16 mouse cellular contexts compared by ENCODE assay signal in genomic region chr16:52947679-52948078, GRCm38 (mm10).
"Had no signal": no experiment of that assay in that cellular context is flagged by ENCODE, and none has a peak within 500 bp of the region (broad histone marks: within the 10 kb centered on the region; RNA-seq: fewer than 3 reads in every experiment).

No protein-coding gene starts in this region.

- H3K9me3 ChIP-seq: limb, embryonic 12.5 days; midbrain, embryonic 10.5 days; neural tube, embryonic 15.5 days had no signal

- H3K9ac ChIP-seq: limb, embryonic 12.5 days; liver, embryonic 14.5 days; neural tube, embryonic 15.5 days had no signal

- H3K27ac ChIP-seq: layer of hippocampus, adult 2 months; limb, embryonic 12.5 days; liver, embryonic 14.5 days; midbrain, embryonic 10.5 days; neural tube, embryonic 15.5 days had no signal

- H3K4me2 ChIP-seq: limb, embryonic 12.5 days; neural tube, embryonic 15.5 days had no signal

- H3K27me3 ChIP-seq: limb, embryonic 12.5 days; neural tube, embryonic 15.5 days had no signal

- H3K4me3 ChIP-seq: layer of hippocampus, adult 2 months; limb, embryonic 12.5 days; midbrain, embryonic 10.5 days; myocyte; neural tube, embryonic 15.5 days had no signal

- H3K4me1 ChIP-seq: limb, embryonic 12.5 days; midbrain, embryonic 10.5 days; neural tube, embryonic 15.5 days had no signal

- DNase-seq: kidney, postnatal 10 days; kidney, postnatal 4 days; liver; lung, adult 18-20 months; lung, postnatal 4 days; midbrain, embryonic 14.5 days; right cerebral cortex, postnatal 4 days; spleen, adult 18-20 months; thymus, adult 18-20 months; thymus, postnatal 14 days had no signal

- H3K36me3 ChIP-seq: limb, embryonic 12.5 days; midbrain, embryonic 10.5 days; neural tube, embryonic 15.5 days had no signal
